Mouse (Mus musculus) myocyte (in vitro differentiated cells): ENCODE measurements at regions not wholly inside any gene's neighbourhood (a gene's known extent, or its start where the extent isn't known, plus 50 kb on each side); places are given as distances from the start of the nearest gene placed in this dataset.

Source experiments
- E2F4 ChIP-seq: IDR thresholded peaks from one replicate; pipeline ENCODE4 v1.6.1; 2011; ENCODE audit warnings: mild to moderate bottlenecking, control low read depth, moderate library complexity; ENCODE audit not compliant: insufficient read depth
- MAX ChIP-seq: IDR thresholded peaks from one replicate; pipeline ENCODE4 v1.6.1; 2011; ENCODE audit warnings: low read depth, mild to moderate bottlenecking, control low read depth
- MYOD1 ChIP-seq, 3 experiments: IDR thresholded peaks; one replicate each; pipeline ENCODE4 v1.6.1; 2011; ENCODE audit warnings: control low read depth in 2 of 3, low read depth in 2 of 3, mild to moderate bottlenecking in 2 of 3, moderate library complexity in 1 of 3; ENCODE audit not compliant: insufficient read length in 2 of 3, control insufficient read depth in 1 of 3
- MYOG ChIP-seq, 3 experiments: IDR thresholded peaks; one replicate each; pipeline ENCODE4 v1.6.1; 2011; ENCODE audit warnings: control low read depth in 2 of 3, low read depth in 2 of 3, mild to moderate bottlenecking in 2 of 3; ENCODE audit not compliant: insufficient read length in 2 of 3, control insufficient read depth in 1 of 3, insufficient read depth in 1 of 3
- POLR2A ChIP-seq: IDR thresholded peaks from one replicate; pipeline ENCODE4 v1.6.1; 2011; ENCODE audit warnings: low read depth, mild to moderate bottlenecking, control low read depth, moderate library complexity; ENCODE audit not compliant: insufficient read length
- POLR2AphosphoS2 ChIP-seq: IDR thresholded peaks from one replicate; pipeline ENCODE4 v1.6.1; 2011; ENCODE audit warnings: low read depth, control low read depth; ENCODE audit not compliant: insufficient read length
- REST ChIP-seq: IDR thresholded peaks from one replicate; pipeline ENCODE4 v1.6.1; 2011; ENCODE audit warnings: mild to moderate bottlenecking, control low read depth, moderate library complexity; ENCODE audit not compliant: insufficient read depth, insufficient read length
- SRF ChIP-seq: IDR thresholded peaks from one replicate; pipeline ENCODE4 v1.6.1; 2011; ENCODE audit warnings: low read depth; ENCODE audit not compliant: control insufficient read depth, insufficient read length
- TCF12 ChIP-seq: IDR thresholded peaks from one replicate; pipeline ENCODE4 v1.6.1; 2011; ENCODE audit warnings: mild to moderate bottlenecking, control low read depth; ENCODE audit not compliant: poor library complexity, insufficient read depth, severe bottlenecking
- TCF3 ChIP-seq: IDR thresholded peaks from one replicate; pipeline ENCODE4 v1.6.1; 2011; ENCODE audit warnings: low read depth, control low read depth; ENCODE audit not compliant: insufficient read length
- USF1 ChIP-seq: IDR thresholded peaks from one replicate; pipeline ENCODE4 v1.6.1; 2011; ENCODE audit warnings: low read depth, mild to moderate bottlenecking, control low read depth, moderate library complexity

DNA sequence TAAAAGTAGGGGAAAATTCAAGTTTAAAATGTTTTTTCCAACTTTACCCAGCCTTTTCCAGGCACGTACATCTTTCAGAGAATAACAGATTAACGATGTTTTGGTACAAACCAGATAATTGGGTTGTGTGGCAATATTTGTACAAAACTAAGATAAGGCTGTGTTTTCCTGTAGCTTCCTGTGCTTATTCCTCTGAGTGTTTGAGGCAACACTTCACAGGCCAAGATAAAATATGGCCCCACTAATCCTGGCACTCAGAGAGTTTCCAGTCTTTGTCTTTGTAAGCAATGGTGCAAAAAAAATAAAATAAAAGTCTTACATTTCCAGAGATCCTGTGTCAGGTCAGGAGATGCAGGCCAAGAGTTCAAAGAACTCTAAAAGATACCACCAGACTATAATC is 81.5 kb upstream of the Dcn start:
- TF ChIP-seq TCF12, result no peak
- TF ChIP-seq MAX, result no peak
- no peak for TF ChIP-seq POLR2A
- no peak for TF ChIP-seq REST
- TF ChIP-seq E2F4, result no peak
- TF ChIP-seq TCF3, result no peak
- TF ChIP-seq USF1, result no peak
- no peak for TF ChIP-seq MYOG (IDR thresholded peaks at IDR 0.05; ENCODE audit: control insufficient read depth in 1 of 3, insufficient read depth in 1 of 3, insufficient read length in 2 of 3, low read depth in 2 of 3)
- no peak for TF ChIP-seq POLR2AphosphoS2
- no peak for TF ChIP-seq SRF
- no peak for TF ChIP-seq MYOD1 (IDR thresholded peaks at IDR 0.05; ENCODE audit: control insufficient read depth in 1 of 3, insufficient read length in 2 of 3, low read depth in 2 of 3)
